Mouse (Mus musculus) heart, adult 2 months (tissue): ENCODE measurements at regions not wholly inside any gene's neighbourhood (a gene's known extent, or its start where the extent isn't known, plus 50 kb on each side); places are given as distances from the start of the nearest gene placed in this dataset.

Source experiments
- CTCF ChIP-seq: fragments of 200-600 bp; IDR thresholded peaks from 2 replicates; pipeline ENCODE4 v1.8.1; 2022; ENCODE audit warnings: antibody characterized with exemption, mild to moderate bottlenecking, moderate library complexity
- EP300 ChIP-seq: fragments of 200-500 bp; IDR thresholded peaks from 2 replicates; pipeline ENCODE4 v1.6.1; 2011; ENCODE audit warnings: low read depth, low read length, control low read depth; ENCODE audit not compliant: insufficient read depth

GRCm38 (mm10) chr5:134802161-134802719 lies 55.1 kb upstream of the Eln start:
- TF ChIP-seq CTCF (no peak), EP300 (no peak)
